Mouse (Mus musculus): ENCODE data around the gene Platr17. TPM values are rescaled to one million over a fixed set of nuclear protein-coding genes. Genes with fewer than 3 reads are reported as not detected.
A peak's percentile ranks its signal among the peaks of the same experiment; 100 is the strongest.

The Platr17 gene
- polyA plus RNA-seq, 1 experiment from 2014 or later: 0.18 TPM

- WGBS: 62% methylated on average over 21 of the region's 21 CpGs
- H3K27me3 ChIP-seq (replicated peaks): no peaks in the 10 kb centered on the region
- no peak overlapping the region for H3K27ac ChIP-seq
Measured at GRCm38 (mm10) chr17:33928251-33928947, 23.5 kb downstream of the Platr17 start.

GRCm38 (mm10) chr17:33929371-33930279 lies 24.7 kb downstream of the Platr17 start, which contains the start of gene Rgl2:
Rgl2 (plus strand) TSS chr17:33929543.
- Histone ChIP-seq H3K4me1 (replicated peaks) (peaks cover 17% of the 10 kb centered on the region), H3K4me2 (replicated peaks) (peak within 1 kb of the TSS; percentile 97), H3K9ac (peak within 1 kb of the TSS; percentile 86), H3K36me3 (peaks cover 19% of the 10 kb centered on the region), H3K9me3 (no peaks in the 10 kb centered on the region), H3K4me3 (replicated peaks) (peak within 1 kb of the TSS; percentile 88), H3K27me3 (replicated peaks) (no peaks in the 10 kb centered on the region), H3K27ac (peak within 1 kb of the TSS; percentile 97)
- peak; percentile 87 for ATAC-seq
- under 1% methylated on average over 77 of the region's 80 CpGs for WGBS

More at GRCm38 (mm10) chr17:33928251-33928947, 23.5 kb downstream of the Platr17 start:
- Histone ChIP-seq H3K36me3 (peaks cover 15% of the 10 kb centered on the region), H3K9ac (peak overlapping the region; percentile 86), H3K4me1 (replicated peaks) (peaks cover 17% of the 10 kb centered on the region), H3K4me2 (replicated peaks) (peak overlapping the region; percentile 97), H3K4me3 (replicated peaks) (peak overlapping the region; percentile 88), H3K9me3 (no peaks in the 10 kb centered on the region)
- ATAC-seq: no peak

DNA sequence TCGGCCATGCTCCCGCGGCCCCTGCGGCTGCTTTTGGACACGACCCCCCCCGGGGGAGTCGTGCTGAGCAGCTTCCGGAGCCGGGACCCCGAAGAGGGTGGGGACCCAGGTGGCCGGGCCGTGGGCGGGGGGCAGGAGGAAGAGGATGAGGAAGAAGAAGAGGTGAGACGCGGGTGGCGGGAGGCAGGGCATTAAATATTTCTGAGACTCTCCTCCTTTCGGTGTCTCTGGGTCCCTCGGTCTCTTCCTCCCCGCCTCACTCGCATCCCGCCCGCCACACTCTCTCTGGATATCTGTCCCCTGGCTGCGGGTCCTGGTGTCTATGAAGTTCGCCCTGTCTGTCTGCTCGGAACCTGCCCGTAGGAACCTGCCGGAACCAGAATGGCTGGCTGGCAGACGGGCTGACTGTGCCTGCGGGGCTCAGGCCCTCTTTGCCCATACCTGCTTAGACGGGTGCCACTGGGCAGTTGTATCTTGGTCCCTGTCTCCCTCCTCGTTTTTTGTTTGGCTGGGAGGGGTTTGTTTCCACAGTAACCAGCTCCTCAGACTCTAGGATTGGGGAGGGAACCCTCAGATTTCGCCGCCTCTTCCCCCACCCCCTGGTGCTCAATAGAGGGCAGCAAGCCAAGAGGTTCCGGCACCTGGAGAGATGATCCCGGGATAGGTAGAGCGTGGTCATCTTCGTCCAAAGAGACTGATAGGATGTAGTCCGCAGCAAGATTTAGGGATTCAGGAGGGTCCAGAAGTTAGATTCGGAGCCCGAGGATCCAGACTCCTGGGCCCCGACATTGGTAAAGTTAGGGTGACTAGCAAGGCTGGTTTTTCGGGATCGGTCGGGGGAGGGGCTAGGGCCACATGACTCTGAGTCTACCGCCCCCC lies 25.6 kb downstream of the Platr17 start:
- under 1% methylated on average over 44 of the region's 45 CpGs for WGBS
- peak overlapping the region; percentile 97 for H3K27ac ChIP-seq
- H3K36me3 ChIP-seq: peaks cover 17% of the 10 kb centered on the region
- H3K9ac ChIP-seq: peak overlapping the region; percentile 86
- ATAC-seq: peak; percentile 19; the same call in 1 of the 2 replicates
- peak overlapping the region; percentile 88 for H3K4me3 ChIP-seq (replicated peaks)
- H3K27me3 ChIP-seq (replicated peaks): no peaks in the 10 kb centered on the region
- peaks cover 17% of the 10 kb centered on the region for H3K4me1 ChIP-seq (replicated peaks)
- H3K9me3 ChIP-seq: no peaks in the 10 kb centered on the region
- peak overlapping the region; percentile 97 for H3K4me2 ChIP-seq (replicated peaks)

GRCm38 (mm10) chr17:33931159-33931866 lies 26.4 kb downstream of the Platr17 start:
- Histone ChIP-seq H3K27me3 (replicated peaks) (no peaks in the 10 kb centered on the region), H3K27ac (0 out of 2 replicates have a peak overlapping the region, but pooled peaks have one; percentile 9), H3K9me3 (no peaks in the 10 kb centered on the region), H3K4me1 (replicated peaks) (peaks cover 17% of the 10 kb centered on the region), H3K4me2 (replicated peaks) (peak overlapping the region; percentile 97), H3K9ac (peak overlapping the region; percentile 86), H3K36me3 (peaks cover 16% of the 10 kb centered on the region; the same call in 1 of the 2 replicates), H3K4me3 (replicated peaks) (peak overlapping the region; percentile 88)
- ATAC-seq: no peak
- 40% methylated on average over 18 of the region's 18 CpGs for WGBS

DNA sequence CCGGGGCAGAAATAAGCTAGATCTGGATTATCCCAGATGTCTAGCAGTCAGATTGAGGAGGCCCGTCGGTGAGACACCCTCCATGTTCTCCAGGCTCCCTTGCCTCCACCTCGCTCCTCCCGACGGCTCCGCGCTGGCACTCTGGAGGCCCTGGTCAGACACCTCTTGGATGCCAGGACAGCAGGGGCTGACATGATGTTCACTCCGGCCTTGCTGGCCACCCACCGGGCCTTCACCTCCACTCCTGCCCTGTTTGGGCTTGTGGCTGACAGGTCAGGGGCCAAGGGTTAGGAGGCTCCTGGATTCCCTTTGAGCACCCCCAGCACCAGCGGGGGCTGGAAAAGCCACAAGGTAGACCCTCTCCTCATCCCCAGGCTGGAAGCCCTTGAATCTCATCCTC lies 27.0 kb downstream of the Platr17 start:
- no peaks in the 10 kb centered on the region for H3K27me3 ChIP-seq (replicated peaks)
- no peak overlapping the region for H3K27ac ChIP-seq
- 93% methylated on average over 11 of the region's 11 CpGs for WGBS
- no peak overlapping the region for H3K4me3 ChIP-seq (replicated peaks)
- no peak overlapping the region for H3K4me2 ChIP-seq (replicated peaks)
- no peaks in the 10 kb centered on the region for H3K9me3 ChIP-seq
- H3K4me1 ChIP-seq (replicated peaks): peaks cover 17% of the 10 kb centered on the region
- ATAC-seq: no peak
- H3K9ac ChIP-seq: no peak overlapping the region
- peaks cover 18% of the 10 kb centered on the region; the same call in 1 of the 2 replicates for H3K36me3 ChIP-seq

- 88% methylated on average over 14 of the region's 14 CpGs for WGBS
- Histone ChIP-seq H3K9me3 (no peaks in the 10 kb centered on the region), H3K4me2 (replicated peaks) (no peak overlapping the region), H3K27ac (no peak overlapping the region), H3K4me3 (replicated peaks) (no peak overlapping the region), H3K36me3 (peaks cover 23% of the 10 kb centered on the region), H3K27me3 (replicated peaks) (no peaks in the 10 kb centered on the region), H3K9ac (no peak overlapping the region), H3K4me1 (replicated peaks) (peaks cover 17% of the 10 kb centered on the region)
- no peak for ATAC-seq
Measured at GRCm38 (mm10) chr17:33932448-33932847, 27.5 kb downstream of the Platr17 start.

DNA sequence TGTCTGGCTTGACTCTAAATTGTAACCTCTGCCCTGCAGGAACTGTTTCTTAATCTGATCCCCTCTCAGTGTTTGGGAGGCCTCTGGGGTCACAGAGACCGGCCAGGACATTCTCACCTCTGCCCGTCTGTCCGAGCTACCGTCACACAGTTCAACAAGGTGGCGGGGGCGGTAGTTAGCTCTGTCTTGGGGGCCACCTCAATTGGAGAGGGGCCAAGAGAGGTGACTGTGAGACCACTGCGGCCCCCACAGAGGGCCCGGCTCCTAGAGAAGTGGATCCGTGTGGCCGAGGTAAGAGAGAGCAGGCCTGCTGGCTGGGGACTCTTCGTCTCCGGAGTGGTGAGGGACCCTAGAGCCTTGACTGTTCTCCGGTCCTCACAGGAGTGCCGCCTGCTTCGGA lies 28.0 kb downstream of the Platr17 start:
- Histone ChIP-seq H3K9ac (no peak overlapping the region), H3K27ac (no peak overlapping the region), H3K4me3 (replicated peaks) (no peak overlapping the region), H3K4me2 (replicated peaks) (no peak overlapping the region), H3K4me1 (replicated peaks) (peaks cover 15% of the 10 kb centered on the region), H3K27me3 (replicated peaks) (no peaks in the 10 kb centered on the region), H3K9me3 (no peaks in the 10 kb centered on the region), H3K36me3 (peaks cover 22% of the 10 kb centered on the region)
- WGBS: 91% methylated on average over 15 of the region's 15 CpGs
- ATAC-seq: no peak

DNA sequence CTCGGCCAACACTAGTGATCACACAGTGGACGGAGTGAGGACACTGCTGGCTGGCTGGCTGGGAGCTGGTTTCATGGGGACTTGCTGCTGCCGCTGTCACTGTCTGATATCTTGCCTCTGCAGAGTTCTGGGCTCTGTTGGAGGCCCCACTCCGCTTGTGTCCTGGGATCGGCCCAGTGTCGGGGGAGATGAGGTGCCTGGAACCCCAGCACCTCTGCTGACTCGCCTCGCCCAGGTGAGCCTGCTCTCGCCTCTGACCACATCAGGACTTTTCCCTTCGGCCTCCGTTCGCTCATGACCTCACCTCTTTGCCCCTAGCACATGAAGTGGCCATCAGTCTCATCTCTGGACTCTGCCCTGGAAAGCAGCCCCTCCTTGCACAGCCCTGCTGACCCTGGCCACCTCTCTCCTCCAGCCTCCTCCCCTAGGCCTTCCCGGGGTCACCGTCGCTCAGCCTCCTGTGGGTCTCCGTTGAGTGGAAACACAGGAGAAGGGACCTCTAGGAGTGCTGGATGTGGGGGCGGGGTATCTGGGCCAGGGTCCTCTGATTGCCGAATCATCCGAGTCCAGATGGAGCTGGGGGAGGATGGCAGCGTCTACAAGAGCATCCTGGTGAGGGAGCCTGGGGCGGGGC lies 30.6 kb downstream of the Platr17 start:
- no peak overlapping the region for H3K4me2 ChIP-seq (replicated peaks)
- no peak overlapping the region for H3K27ac ChIP-seq
- H3K4me3 ChIP-seq (replicated peaks): no peak overlapping the region
- no peak overlapping the region for H3K9ac ChIP-seq
- peaks cover 22% of the 10 kb centered on the region for H3K36me3 ChIP-seq
- no peaks in the 10 kb centered on the region for H3K9me3 ChIP-seq
- no peaks in the 10 kb centered on the region for H3K27me3 ChIP-seq (replicated peaks)
- ATAC-seq: no peak
- H3K4me1 ChIP-seq (replicated peaks): peaks cover 20% of the 10 kb centered on the region
- WGBS: 86% methylated on average over 21 of the region's 21 CpGs

DNA sequence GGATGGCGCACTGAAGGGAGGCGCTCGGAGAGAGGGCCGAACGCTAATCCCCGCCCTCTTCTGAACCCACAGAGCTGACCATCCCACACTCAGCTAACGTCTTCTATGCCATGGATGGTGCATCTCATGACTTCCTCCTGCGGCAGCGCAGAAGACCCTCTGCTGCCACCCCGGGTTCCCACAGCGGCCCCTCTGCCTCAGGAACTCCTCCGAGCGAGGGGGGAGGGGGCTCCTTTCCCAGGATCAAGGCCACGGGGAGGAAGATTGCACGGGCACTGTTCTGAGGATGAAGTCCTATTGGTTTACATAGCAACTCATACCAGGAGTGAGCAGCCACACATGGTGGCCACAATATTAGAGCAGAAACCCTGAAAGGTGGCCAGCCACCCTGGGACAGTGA lies 32.1 kb downstream of the Platr17 start:
- no peak overlapping the region for H3K4me2 ChIP-seq (replicated peaks)
- no peaks in the 10 kb centered on the region for H3K9me3 ChIP-seq
- H3K36me3 ChIP-seq: peaks cover 21% of the 10 kb centered on the region
- WGBS: 82% methylated on average over 15 of the region's 15 CpGs
- no peak overlapping the region for H3K27ac ChIP-seq
- H3K9ac ChIP-seq: no peak overlapping the region
- H3K27me3 ChIP-seq (replicated peaks): no peaks in the 10 kb centered on the region
- ATAC-seq: no peak
- no peak overlapping the region for H3K4me3 ChIP-seq (replicated peaks)
- peaks cover 22% of the 10 kb centered on the region for H3K4me1 ChIP-seq (replicated peaks)

GRCm38 (mm10) chr17:33938783-33939182 lies 33.8 kb downstream of the Platr17 start:
- Histone ChIP-seq H3K27ac (no peak overlapping the region), H3K9ac (peak overlapping the region; percentile 77; the same call in 1 of the 2 replicates), H3K4me2 (replicated peaks) (peak overlapping the region; percentile 93), H3K36me3 (peaks cover 16% of the 10 kb centered on the region), H3K27me3 (replicated peaks) (no peaks in the 10 kb centered on the region), H3K4me1 (replicated peaks) (peaks cover 22% of the 10 kb centered on the region), H3K4me3 (replicated peaks) (peak overlapping the region; percentile 83; the same call in 1 of the 2 replicates), H3K9me3 (no peaks in the 10 kb centered on the region)
- no peak for ATAC-seq
- 73% methylated on average over 11 of the region's 11 CpGs for WGBS

All from intestine, embryonic 15.5 days (tissue).